Mouse (Mus musculus) heart, adult 2 months (tissue): ENCODE results near the gene Aldh3b2.

Source experiments
- CTCF ChIP-seq: fragments of 200-600 bp; IDR thresholded peaks from 2 replicates; pipeline ENCODE4 v1.8.1; 2022; ENCODE audit warnings: antibody characterized with exemption, mild to moderate bottlenecking, moderate library complexity
- EP300 ChIP-seq: fragments of 200-500 bp; IDR thresholded peaks from 2 replicates; pipeline ENCODE4 v1.6.1; 2011; ENCODE audit warnings: low read depth, low read length, control low read depth; ENCODE audit not compliant: insufficient read depth
- POLR2A ChIP-seq: fragments of 200-500 bp; IDR thresholded peaks from 2 replicates; pipeline ENCODE4 v1.6.1; 2011; ENCODE audit warnings: mild to moderate bottlenecking, low read depth, low read length, control low read depth; ENCODE audit not compliant: insufficient read depth

- TF ChIP-seq CTCF (no peak), POLR2A (no peak), EP300 (no peak)
Observed at GRCm38 (mm10) chr19:3996106-3996505, 24.0 kb downstream of the Aldh3b2 start.
